Mouse (Mus musculus): ENCODE data around the gene Coq8a. TPM values are rescaled to one million over a fixed set of nuclear protein-coding genes. Genes with fewer than 3 reads are reported as not detected.

Gene Coq8a
- polyA plus RNA-seq, 1 experiment from 2014 or later, result 3.2 TPM

DNA sequence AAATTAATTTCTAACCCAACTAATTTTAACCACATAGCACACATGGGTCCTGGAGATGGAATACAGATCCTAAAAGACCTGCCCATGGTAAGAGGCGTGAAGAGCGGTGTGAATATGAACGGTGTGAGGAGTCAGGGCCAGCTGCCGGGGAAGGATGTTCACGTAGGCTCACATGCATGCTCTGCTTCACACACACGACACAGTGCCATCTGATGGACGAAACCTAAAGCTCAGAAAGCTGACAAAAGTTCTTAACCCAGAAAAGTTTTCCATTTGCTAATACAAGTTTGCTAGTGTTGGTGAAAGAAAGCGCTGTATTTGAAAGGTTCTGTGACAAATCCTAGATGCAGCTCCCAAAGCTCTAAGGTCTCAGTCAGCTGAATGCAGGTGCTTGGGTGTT, 48.2 kb downstream of the Coq8a start:
- H3K36me3 ChIP-seq (replicated peaks; ENCODE audit: control insufficient read depth, insufficient read depth), result peaks cover 66% of the 10 kb centered on the region
- H3K9me3 ChIP-seq (ENCODE audit: control insufficient read depth, low read length), result no peaks in the 10 kb centered on the region
- 89% methylated on average over 8 of the region's 8 CpGs for WGBS
- H3K27ac ChIP-seq, result no peak overlapping the region
- DNase-seq (ENCODE audit: low spot score) (peak; percentile 28), ATAC-seq (ENCODE audit: low FRiP score) (no peak)
- H3K27me3 ChIP-seq (ENCODE audit: control insufficient read depth, insufficient read depth, low read length), result no peaks in the 10 kb centered on the region
- no peak overlapping the region for H3K9ac ChIP-seq
- no peak overlapping the region for H3K4me3 ChIP-seq (replicated peaks; ENCODE audit: low read length)
- no peak overlapping the region for H3K4me2 ChIP-seq (replicated peaks)
- no peaks in the 10 kb centered on the region for H3K4me1 ChIP-seq (replicated peaks; ENCODE audit: control insufficient read depth, insufficient read depth, low read length)

DNA sequence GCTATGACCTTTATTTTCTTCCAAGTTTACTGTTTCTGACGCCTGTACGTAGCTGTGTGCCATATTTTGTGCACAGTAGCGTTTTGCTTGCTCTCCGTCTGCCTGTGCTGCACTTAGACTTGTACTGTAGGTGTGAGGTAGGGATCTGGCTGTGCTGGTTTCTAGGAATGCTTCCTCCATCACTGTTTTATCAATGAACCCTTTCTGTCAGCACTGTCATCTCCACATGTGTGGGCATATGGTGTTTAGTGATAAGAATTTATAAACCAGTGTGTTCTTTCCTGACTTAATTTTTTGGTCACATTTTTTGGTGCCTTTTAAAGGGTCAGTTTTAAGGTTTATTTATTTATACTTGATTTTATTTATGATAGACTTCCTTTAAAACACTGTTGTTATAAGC, 50.8 kb downstream of the Coq8a start:
- 94% methylated on average over 4 of the region's 4 CpGs for WGBS
- H3K4me2 ChIP-seq (replicated peaks), result no peak overlapping the region
- no peaks in the 10 kb centered on the region for H3K4me1 ChIP-seq (replicated peaks; ENCODE audit: control insufficient read depth, insufficient read depth, low read length)
- ATAC-seq (ENCODE audit: low FRiP score) (no peak), DNase-seq (ENCODE audit: low spot score) (no peak)
- no peaks in the 10 kb centered on the region for H3K27me3 ChIP-seq (ENCODE audit: control insufficient read depth, insufficient read depth, low read length)
- H3K27ac ChIP-seq, result no peak overlapping the region
- peaks cover 59% of the 10 kb centered on the region for H3K36me3 ChIP-seq (replicated peaks; ENCODE audit: control insufficient read depth, insufficient read depth)
- H3K9ac ChIP-seq, result no peak overlapping the region
- H3K4me3 ChIP-seq (replicated peaks; ENCODE audit: low read length), result no peak overlapping the region
- H3K9me3 ChIP-seq (ENCODE audit: control insufficient read depth, low read length), result no peaks in the 10 kb centered on the region

DNA sequence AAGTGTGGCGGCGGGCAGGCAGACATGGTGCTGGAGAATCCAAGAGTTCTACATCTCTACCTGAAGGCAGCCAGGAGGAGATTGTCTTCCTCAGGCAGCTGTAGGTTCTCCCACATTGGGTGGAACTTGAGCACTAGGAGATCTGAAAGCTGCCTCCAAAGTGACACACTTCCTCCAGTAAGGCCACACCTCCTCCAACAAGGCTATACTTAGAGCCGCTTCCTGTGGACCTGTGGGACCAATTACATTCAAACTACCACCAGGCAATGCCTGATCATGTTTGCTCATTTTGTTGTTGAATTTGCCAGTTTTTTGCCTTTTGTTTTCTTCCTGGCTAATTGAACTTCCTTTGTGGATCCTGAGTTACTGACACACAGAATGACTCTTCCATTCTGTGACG, 51.4 kb downstream of the Coq8a start:
- H3K4me1 ChIP-seq (replicated peaks; ENCODE audit: control insufficient read depth, insufficient read depth, low read length), result no peaks in the 10 kb centered on the region
- H3K27me3 ChIP-seq (ENCODE audit: control insufficient read depth, insufficient read depth, low read length), result no peaks in the 10 kb centered on the region
- no peak overlapping the region for H3K4me3 ChIP-seq (replicated peaks; ENCODE audit: low read length)
- no peak for DNase-seq (ENCODE audit: low spot score)
- no peak overlapping the region for H3K4me2 ChIP-seq (replicated peaks)
- no peak for ATAC-seq (ENCODE audit: low FRiP score)
- no peak overlapping the region for H3K9ac ChIP-seq
- H3K36me3 ChIP-seq (replicated peaks; ENCODE audit: control insufficient read depth, insufficient read depth), result peaks cover 59% of the 10 kb centered on the region
- WGBS, result 93% methylated on average over 4 of the region's 4 CpGs
- H3K27ac ChIP-seq, result no peak overlapping the region
- H3K9me3 ChIP-seq (ENCODE audit: control insufficient read depth, low read length), result no peaks in the 10 kb centered on the region

DNA sequence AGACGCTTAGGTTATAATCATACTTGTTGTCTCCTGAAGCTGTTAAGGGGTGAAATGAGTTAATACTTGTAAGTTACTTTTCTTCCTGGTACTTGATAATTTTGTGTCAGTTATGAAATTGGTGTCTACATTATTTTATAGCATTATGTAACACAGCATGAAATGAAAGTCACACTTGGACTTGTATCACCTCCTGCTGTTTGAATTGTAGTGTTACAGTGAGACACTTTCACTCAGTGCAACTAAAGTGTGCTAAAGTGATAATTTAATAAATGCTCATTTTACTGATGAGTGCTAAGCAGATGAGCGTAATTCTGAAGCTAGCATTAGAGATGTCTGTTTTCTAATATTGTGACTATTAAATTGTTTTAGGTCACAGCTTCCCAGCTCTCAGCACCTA, 58.4 kb downstream of the Coq8a start:
- H3K9ac ChIP-seq, result no peak overlapping the region
- no peaks in the 10 kb centered on the region for H3K27me3 ChIP-seq (ENCODE audit: control insufficient read depth, insufficient read depth, low read length)
- ATAC-seq (ENCODE audit: low FRiP score) (no peak), DNase-seq (ENCODE audit: low spot score) (no peak)
- peaks cover 66% of the 10 kb centered on the region for H3K36me3 ChIP-seq (replicated peaks; ENCODE audit: control insufficient read depth, insufficient read depth)
- H3K9me3 ChIP-seq (ENCODE audit: control insufficient read depth, low read length), result no peaks in the 10 kb centered on the region
- no peaks in the 10 kb centered on the region for H3K4me1 ChIP-seq (replicated peaks; ENCODE audit: control insufficient read depth, insufficient read depth, low read length)
- no peak overlapping the region for H3K4me2 ChIP-seq (replicated peaks)
- H3K27ac ChIP-seq, result no peak overlapping the region
- H3K4me3 ChIP-seq (replicated peaks; ENCODE audit: low read length), result no peak overlapping the region
- WGBS, result 94% methylated on average over 2 of the region's 2 CpGs

DNA sequence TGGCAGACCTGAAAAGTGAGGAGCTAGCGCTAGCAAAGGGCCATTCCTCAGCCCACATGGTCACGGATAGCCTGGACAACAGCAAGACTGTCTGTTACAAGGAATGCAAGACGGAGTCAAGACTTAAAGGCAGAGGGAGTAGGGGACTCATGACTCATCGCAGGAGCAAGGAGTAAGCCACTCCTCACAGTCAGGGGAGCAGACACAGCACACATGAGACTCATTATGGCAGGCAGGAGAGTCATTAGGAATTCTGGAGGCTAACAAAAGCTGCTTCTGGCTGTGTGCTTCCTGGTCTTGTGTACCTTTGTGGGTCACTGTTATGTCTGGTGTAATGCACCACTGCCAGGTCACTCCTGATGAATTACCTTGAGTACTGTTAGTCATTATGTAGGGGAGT, 60.2 kb downstream of the Coq8a start:
- no peaks in the 10 kb centered on the region for H3K9me3 ChIP-seq (ENCODE audit: control insufficient read depth, low read length)
- H3K9ac ChIP-seq, result no peak overlapping the region
- no peaks in the 10 kb centered on the region for H3K27me3 ChIP-seq (ENCODE audit: control insufficient read depth, insufficient read depth, low read length)
- no peak overlapping the region for H3K27ac ChIP-seq
- H3K4me1 ChIP-seq (replicated peaks; ENCODE audit: control insufficient read depth, insufficient read depth, low read length), result no peaks in the 10 kb centered on the region
- no peak overlapping the region for H3K4me3 ChIP-seq (replicated peaks; ENCODE audit: low read length)
- ATAC-seq (ENCODE audit: low FRiP score), result no peak
- no peak for DNase-seq (ENCODE audit: low spot score)
- H3K36me3 ChIP-seq (replicated peaks; ENCODE audit: control insufficient read depth, insufficient read depth), result peaks cover 59% of the 10 kb centered on the region
- no peak overlapping the region for H3K4me2 ChIP-seq (replicated peaks)
- 91% methylated on average over 4 of the region's 4 CpGs for WGBS

DNA sequence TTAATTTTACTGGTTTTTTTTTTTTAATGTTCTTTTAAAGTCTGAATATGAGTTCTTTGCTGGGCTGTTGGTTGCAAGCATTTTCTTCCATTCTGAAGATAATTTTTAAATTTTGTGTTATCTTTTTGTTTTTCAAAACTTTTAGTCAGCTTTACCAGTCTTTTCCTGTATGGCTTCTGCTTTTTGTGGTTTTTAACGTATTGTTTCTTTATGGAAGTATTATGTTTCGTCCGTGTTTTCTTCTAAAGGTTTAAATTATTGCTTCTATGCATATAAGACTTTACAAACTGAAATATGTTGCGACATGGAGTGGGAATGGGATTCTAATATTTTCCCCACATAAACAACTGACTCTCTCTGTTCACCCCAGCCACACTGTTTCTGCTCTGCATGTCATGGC, 67.2 kb downstream of the Coq8a start:
- no peaks in the 10 kb centered on the region for H3K9me3 ChIP-seq (ENCODE audit: control insufficient read depth, low read length)
- H3K4me2 ChIP-seq (replicated peaks), result no peak overlapping the region
- no peak overlapping the region for H3K4me3 ChIP-seq (replicated peaks; ENCODE audit: low read length)
- H3K27me3 ChIP-seq (ENCODE audit: control insufficient read depth, insufficient read depth, low read length), result no peaks in the 10 kb centered on the region
- DNase-seq (ENCODE audit: low spot score) (no peak), ATAC-seq (ENCODE audit: low FRiP score) (no peak)
- H3K9ac ChIP-seq, result no peak overlapping the region
- H3K36me3 ChIP-seq (replicated peaks; ENCODE audit: control insufficient read depth, insufficient read depth), result peaks cover 23% of the 10 kb centered on the region
- no peaks in the 10 kb centered on the region for H3K4me1 ChIP-seq (replicated peaks; ENCODE audit: control insufficient read depth, insufficient read depth, low read length)
- no peak overlapping the region for H3K27ac ChIP-seq
- WGBS, result 95% methylated on average over 4 of the region's 4 CpGs

DNA sequence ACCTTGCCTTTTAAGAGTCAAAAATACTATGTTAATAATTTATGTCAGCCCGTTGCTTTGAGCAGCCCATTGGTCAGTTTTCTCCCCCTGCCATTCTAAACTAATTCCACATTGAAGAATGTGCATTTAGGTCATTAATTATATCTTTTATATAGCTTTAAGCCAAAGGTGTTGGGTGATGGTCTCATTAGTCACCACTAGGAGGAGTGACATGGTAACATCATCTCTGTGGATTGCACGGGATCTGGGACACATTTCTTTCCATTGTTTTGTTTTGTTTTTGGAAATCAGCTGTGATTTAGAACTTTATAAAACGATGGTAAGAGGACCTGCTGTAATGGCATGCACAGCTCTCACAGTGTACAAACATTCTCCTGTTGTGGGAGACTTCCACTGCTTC, 68.0 kb downstream of the Coq8a start:
- H3K4me1 ChIP-seq (replicated peaks; ENCODE audit: control insufficient read depth, insufficient read depth, low read length), result no peaks in the 10 kb centered on the region
- no peaks in the 10 kb centered on the region for H3K9me3 ChIP-seq (ENCODE audit: control insufficient read depth, low read length)
- no peak overlapping the region for H3K9ac ChIP-seq
- H3K4me2 ChIP-seq (replicated peaks), result no peak overlapping the region
- DNase-seq (ENCODE audit: low spot score), result no peak
- ATAC-seq (ENCODE audit: low FRiP score), result no peak
- WGBS, result 67% methylated on average over 3 of the region's 3 CpGs
- no peak overlapping the region for H3K27ac ChIP-seq
- H3K4me3 ChIP-seq (replicated peaks; ENCODE audit: low read length), result no peak overlapping the region
- H3K36me3 ChIP-seq (replicated peaks; ENCODE audit: control insufficient read depth, insufficient read depth), result peaks cover 16% of the 10 kb centered on the region
- H3K27me3 ChIP-seq (ENCODE audit: control insufficient read depth, insufficient read depth, low read length), result no peaks in the 10 kb centered on the region

DNA sequence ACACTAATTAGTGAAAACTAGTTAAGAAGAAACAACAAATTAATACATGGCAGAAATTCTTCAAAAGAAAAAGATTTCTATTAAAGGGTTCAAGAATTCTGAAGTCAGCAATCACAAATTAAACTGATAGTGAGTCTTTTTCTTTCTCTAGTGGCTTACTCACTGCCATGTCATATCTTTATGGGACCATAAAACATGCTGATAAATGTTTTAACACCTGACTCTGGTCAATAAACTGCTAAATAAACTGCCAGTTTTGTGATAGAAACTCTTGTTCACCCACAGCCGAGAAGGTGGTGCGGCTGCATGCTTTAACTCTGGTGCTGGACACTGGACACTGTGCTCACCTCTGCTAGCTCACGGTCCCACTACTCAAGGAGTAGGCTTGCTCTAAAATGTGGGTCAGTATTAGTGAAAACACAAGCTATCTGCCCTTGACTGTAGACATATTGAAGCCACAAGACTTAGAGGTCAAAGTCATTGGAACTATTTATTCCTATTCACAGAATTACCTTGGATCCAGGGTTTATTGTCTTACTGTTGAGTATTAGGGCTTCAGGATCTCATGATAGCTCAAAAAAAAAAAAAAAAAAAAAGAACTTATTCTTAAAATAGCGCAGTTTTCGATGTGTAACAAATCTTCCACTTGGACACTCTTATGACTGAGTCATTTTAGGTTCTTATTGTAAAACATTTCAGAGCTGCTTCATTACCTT, 71.2 kb downstream of the Coq8a start:
- no peaks in the 10 kb centered on the region for H3K4me1 ChIP-seq (replicated peaks; ENCODE audit: control insufficient read depth, insufficient read depth, low read length)
- H3K36me3 ChIP-seq (replicated peaks; ENCODE audit: control insufficient read depth, insufficient read depth), result peaks cover 14% of the 10 kb centered on the region
- no peak for ATAC-seq (ENCODE audit: low FRiP score)
- H3K9ac ChIP-seq, result no peak overlapping the region
- no peak overlapping the region for H3K27ac ChIP-seq
- no peak overlapping the region for H3K4me3 ChIP-seq (replicated peaks; ENCODE audit: low read length)
- H3K9me3 ChIP-seq (ENCODE audit: control insufficient read depth, low read length), result no peaks in the 10 kb centered on the region
- 94% methylated on average over 5 of the region's 5 CpGs for WGBS
- H3K4me2 ChIP-seq (replicated peaks), result no peak overlapping the region
- no peaks in the 10 kb centered on the region for H3K27me3 ChIP-seq (ENCODE audit: control insufficient read depth, insufficient read depth, low read length)
- no peak for DNase-seq (ENCODE audit: low spot score)

DNA sequence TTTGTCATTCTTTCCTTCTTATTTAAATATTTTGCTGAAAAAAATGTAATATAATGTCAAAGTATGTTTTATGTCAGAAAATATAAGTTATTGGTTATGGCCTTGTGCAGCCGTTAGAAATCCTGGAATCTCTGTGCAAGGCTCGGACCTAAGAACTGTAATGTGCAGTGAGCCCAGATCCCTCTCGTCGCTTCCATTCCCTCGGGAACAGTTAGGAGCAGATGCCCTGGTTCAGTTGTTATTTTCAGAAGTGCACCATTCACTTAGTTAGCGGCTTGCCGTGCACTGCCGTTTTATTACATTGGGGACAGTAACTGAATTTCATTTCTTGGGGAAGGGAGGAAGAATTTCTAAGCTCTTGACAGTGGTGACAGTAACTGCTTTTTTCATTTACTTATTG, 81.2 kb downstream of the Coq8a start:
- DNase-seq (ENCODE audit: low spot score) (no peak), ATAC-seq (ENCODE audit: low FRiP score) (no peak)
- no peak overlapping the region for H3K4me3 ChIP-seq (replicated peaks; ENCODE audit: low read length)
- H3K36me3 ChIP-seq (replicated peaks; ENCODE audit: control insufficient read depth, insufficient read depth), result peaks cover 28% of the 10 kb centered on the region
- H3K27me3 ChIP-seq (ENCODE audit: control insufficient read depth, insufficient read depth, low read length), result no peaks in the 10 kb centered on the region
- H3K4me2 ChIP-seq (replicated peaks), result no peak overlapping the region
- H3K27ac ChIP-seq, result no peak overlapping the region
- 50% methylated on average over 8 of the region's 8 CpGs for WGBS
- H3K9ac ChIP-seq, result no peak overlapping the region
- H3K9me3 ChIP-seq (ENCODE audit: control insufficient read depth, low read length), result no peaks in the 10 kb centered on the region
- H3K4me1 ChIP-seq (replicated peaks; ENCODE audit: control insufficient read depth, insufficient read depth, low read length), result no peaks in the 10 kb centered on the region

DNA sequence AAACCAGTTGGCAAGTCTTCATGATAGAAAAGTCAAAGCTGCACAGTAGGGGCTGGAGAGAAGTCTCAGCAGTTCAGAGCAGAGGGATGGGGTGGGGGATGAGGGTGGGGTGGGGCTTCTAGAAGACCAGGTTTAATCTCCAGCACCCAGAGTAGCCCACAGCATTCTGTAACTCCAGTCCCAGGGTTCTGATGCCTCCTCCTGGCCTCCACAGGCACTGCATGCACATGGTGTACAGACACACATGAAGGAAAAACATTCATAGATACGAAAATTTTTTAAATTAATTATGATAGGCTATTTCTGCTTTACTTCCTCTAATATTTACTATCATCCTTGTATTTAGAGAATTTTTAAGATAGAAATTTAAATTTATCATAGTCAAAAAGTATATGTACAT, 82.9 kb downstream of the Coq8a start:
- H3K4me3 ChIP-seq (replicated peaks; ENCODE audit: low read length), result no peak overlapping the region
- 81% methylated on average over 1 of the region's 1 CpGs for WGBS

More for the DNA sequence above, 82.9 kb downstream of the Coq8a start:
- no peak overlapping the region for H3K27ac ChIP-seq
- H3K9me3 ChIP-seq (ENCODE audit: control insufficient read depth, low read length), result no peaks in the 10 kb centered on the region
- ATAC-seq (ENCODE audit: low FRiP score) (no peak), DNase-seq (ENCODE audit: low spot score) (no peak)
- H3K4me2 ChIP-seq (replicated peaks), result no peak overlapping the region
- H3K4me1 ChIP-seq (replicated peaks; ENCODE audit: control insufficient read depth, insufficient read depth, low read length), result no peaks in the 10 kb centered on the region
- H3K27me3 ChIP-seq (ENCODE audit: control insufficient read depth, insufficient read depth, low read length), result no peaks in the 10 kb centered on the region
- no peak overlapping the region for H3K9ac ChIP-seq
- peaks cover 40% of the 10 kb centered on the region for H3K36me3 ChIP-seq (replicated peaks; ENCODE audit: control insufficient read depth, insufficient read depth)

All from hindbrain, embryonic 14.5 days (tissue).